Mouse (Mus musculus): ENCODE data around the gene Nr1d1. TPM values are rescaled to one million over a fixed set of nuclear protein-coding genes. Genes with fewer than 3 reads are reported as not detected.

Nr1d1 gene
- polyA plus RNA-seq (2014; fragmentation: Nextera tagmentation; extraction: Ambion mirVana) = 2.5 and 2.8 TPM in 2 replicates

- Histone ChIP-seq H3K9ac (ENCODE audit: low read length) (peak within 1 kb of the TSS; percentile 39), H3K36me3 (ENCODE audit: control insufficient read depth, insufficient read depth, low read length) (peaks cover 8% of the 10 kb centered on the region; the same call in 1 of the 2 replicates), H3K4me3 (ENCODE audit: low read depth, low read length) (peak within 1 kb of the TSS; percentile 35), H3K9me3 (ENCODE audit: control insufficient read depth, low read length) (no peaks in the 10 kb centered on the region), H3K27me3 (replicated peaks; ENCODE audit: control insufficient read depth, insufficient read depth, low read length) (no peaks in the 10 kb centered on the region), H3K27ac (ENCODE audit: low read depth) (peak within 1 kb of the TSS; percentile 93), H3K4me2 (ENCODE audit: low read length) (peak within 1 kb of the TSS; percentile 84), H3K4me1 (replicated peaks; ENCODE audit: control insufficient read depth, insufficient read depth, low read length) (peaks cover 48% of the 10 kb centered on the region)
- DNase-seq (ENCODE audit: low spot score) = no peak
- WGBS = 1% methylated on average over 22 of the region's 22 CpGs
- no peak for ATAC-seq (replicated peaks; ENCODE audit: low FRiP score, low TSS enrichment, low read depth)
These were observed at the start of gene Nr1d1 for GRCm38 (mm10) chr11:98774582-98775347. Gene Nr1d1 (minus strand): TSS chr11:98775333.

GRCm38 (mm10) chr11:98820968-98821367, 45.8 kb upstream of the Nr1d1 start:
- ATAC-seq (replicated peaks; ENCODE audit: low FRiP score, low TSS enrichment, low read depth) (no peak), DNase-seq (ENCODE audit: low spot score) (no peak)
- Histone ChIP-seq H3K4me2 (ENCODE audit: low read length) (no peak overlapping the region), H3K9ac (ENCODE audit: low read length) (no peak overlapping the region), H3K9me3 (ENCODE audit: control insufficient read depth, low read length) (no peaks in the 10 kb centered on the region), H3K4me1 (replicated peaks; ENCODE audit: control insufficient read depth, insufficient read depth, low read length) (no peaks in the 10 kb centered on the region), H3K4me3 (ENCODE audit: low read depth, low read length) (no peak overlapping the region), H3K27ac (ENCODE audit: low read depth) (no peak overlapping the region), H3K27me3 (replicated peaks; ENCODE audit: control insufficient read depth, insufficient read depth, low read length) (no peaks in the 10 kb centered on the region), H3K36me3 (ENCODE audit: control insufficient read depth, insufficient read depth, low read length) (peaks cover 92% of the 10 kb centered on the region)
- 96% methylated on average over 5 of the region's 5 CpGs for WGBS

GRCm38 (mm10) chr11:98816706-98817239, 41.6 kb upstream of the Nr1d1 start:
- Histone ChIP-seq H3K4me3 (ENCODE audit: low read depth, low read length) (no peak overlapping the region), H3K27me3 (replicated peaks; ENCODE audit: control insufficient read depth, insufficient read depth, low read length) (no peaks in the 10 kb centered on the region), H3K9ac (ENCODE audit: low read length) (no peak overlapping the region), H3K4me1 (replicated peaks; ENCODE audit: control insufficient read depth, insufficient read depth, low read length) (no peaks in the 10 kb centered on the region), H3K9me3 (ENCODE audit: control insufficient read depth, low read length) (no peaks in the 10 kb centered on the region), H3K4me2 (ENCODE audit: low read length) (no peak overlapping the region), H3K36me3 (ENCODE audit: control insufficient read depth, insufficient read depth, low read length) (peaks cover 94% of the 10 kb centered on the region), H3K27ac (ENCODE audit: low read depth) (no peak overlapping the region)
- DNase-seq (ENCODE audit: low spot score) = no peak
- ATAC-seq (replicated peaks; ENCODE audit: low FRiP score, low TSS enrichment, low read depth) = no peak
- 91% methylated on average over 1 of the region's 1 CpGs for WGBS

- H3K4me2 ChIP-seq (ENCODE audit: low read length) = peak overlapping the region; percentile 88
- WGBS = 55% methylated on average over 7 of the region's 7 CpGs
- peaks cover 16% of the 10 kb centered on the region for H3K4me1 ChIP-seq (replicated peaks; ENCODE audit: control insufficient read depth, insufficient read depth, low read length)
- no peak overlapping the region for H3K27ac ChIP-seq (ENCODE audit: low read depth)
- H3K27me3 ChIP-seq (replicated peaks; ENCODE audit: control insufficient read depth, insufficient read depth, low read length) = no peaks in the 10 kb centered on the region
- ATAC-seq (replicated peaks; ENCODE audit: low FRiP score, low TSS enrichment, low read depth) (no peak), DNase-seq (ENCODE audit: low spot score) (no peak)
- peak overlapping the region; percentile 75 for H3K4me3 ChIP-seq (ENCODE audit: low read depth, low read length)
- H3K9me3 ChIP-seq (ENCODE audit: control insufficient read depth, low read length) = no peaks in the 10 kb centered on the region
- peak overlapping the region; percentile 86 for H3K9ac ChIP-seq (ENCODE audit: low read length)
- H3K36me3 ChIP-seq (ENCODE audit: control insufficient read depth, insufficient read depth, low read length) = peaks cover 73% of the 10 kb centered on the region
These were observed 35.6 kb upstream of the Nr1d1 start for GRCm38 (mm10) chr11:98810686-98811085.

- Histone ChIP-seq H3K27me3 (replicated peaks; ENCODE audit: control insufficient read depth, insufficient read depth, low read length) (no peaks in the 10 kb centered on the region), H3K36me3 (ENCODE audit: control insufficient read depth, insufficient read depth, low read length) (peaks cover 73% of the 10 kb centered on the region), H3K4me3 (ENCODE audit: low read depth, low read length) (peak overlapping the region; percentile 75), H3K4me1 (replicated peaks; ENCODE audit: control insufficient read depth, insufficient read depth, low read length) (peaks cover 16% of the 10 kb centered on the region), H3K27ac (ENCODE audit: low read depth) (peak overlapping the region; percentile 97), H3K9ac (ENCODE audit: low read length) (peak overlapping the region; percentile 86), H3K9me3 (ENCODE audit: control insufficient read depth, low read length) (no peaks in the 10 kb centered on the region), H3K4me2 (ENCODE audit: low read length) (peak overlapping the region; percentile 88)
- ATAC-seq (replicated peaks; ENCODE audit: low FRiP score, low TSS enrichment, low read depth) = peak; percentile 99
- peak; percentile 96 for DNase-seq (ENCODE audit: low spot score)
- WGBS = under 1% methylated on average over 73 of the region's 84 CpGs
These were observed 34.5 kb upstream of the Nr1d1 start for GRCm38 (mm10) chr11:98809457-98810290.

- DNase-seq (ENCODE audit: low spot score) (no peak), ATAC-seq (replicated peaks; ENCODE audit: low FRiP score, low TSS enrichment, low read depth) (no peak)
- Histone ChIP-seq H3K9ac (ENCODE audit: low read length) (no peak overlapping the region), H3K27me3 (replicated peaks; ENCODE audit: control insufficient read depth, insufficient read depth, low read length) (no peaks in the 10 kb centered on the region), H3K4me2 (ENCODE audit: low read length) (peak overlapping the region; percentile 53), H3K27ac (ENCODE audit: low read depth) (peak overlapping the region; percentile 97; the same call in 1 of the 2 replicates), H3K4me3 (ENCODE audit: low read depth, low read length) (no peak overlapping the region), H3K9me3 (ENCODE audit: control insufficient read depth, low read length) (no peaks in the 10 kb centered on the region), H3K36me3 (ENCODE audit: control insufficient read depth, insufficient read depth, low read length) (peaks cover 74% of the 10 kb centered on the region), H3K4me1 (replicated peaks; ENCODE audit: control insufficient read depth, insufficient read depth, low read length) (peaks cover 16% of the 10 kb centered on the region)
- WGBS = 65% methylated on average over 2 of the region's 2 CpGs
These were observed 33.3 kb upstream of the Nr1d1 start for GRCm38 (mm10) chr11:98808417-98808816.

- WGBS = 96% methylated on average over 5 of the region's 5 CpGs
- H3K27ac ChIP-seq (ENCODE audit: low read depth) = no peak within 1 kb of the TSS
- peaks cover 88% of the 10 kb centered on the region for H3K36me3 ChIP-seq (ENCODE audit: control insufficient read depth, insufficient read depth, low read length)
These were observed 29.5 kb upstream of the Nr1d1 start, which contains the start of gene Casc3 for GRCm38 (mm10) chr11:98804605-98805004. Gene Casc3 (plus strand): TSS chr11:98804905.

GRCm38 (mm10) chr11:98797909-98798308, 22.8 kb upstream of the Nr1d1 start:
- H3K9ac ChIP-seq (ENCODE audit: low read length) = peak overlapping the region; percentile 98
- DNase-seq (ENCODE audit: low spot score) (no peak), ATAC-seq (replicated peaks; ENCODE audit: low FRiP score, low TSS enrichment, low read depth) (no peak)
- H3K4me1 ChIP-seq (replicated peaks; ENCODE audit: control insufficient read depth, insufficient read depth, low read length) = peaks cover 23% of the 10 kb centered on the region
- H3K36me3 ChIP-seq (ENCODE audit: control insufficient read depth, insufficient read depth, low read length) = peaks cover 46% of the 10 kb centered on the region
- no peaks in the 10 kb centered on the region for H3K27me3 ChIP-seq (replicated peaks; ENCODE audit: control insufficient read depth, insufficient read depth, low read length)
- no peak overlapping the region for H3K27ac ChIP-seq (ENCODE audit: low read depth)
- H3K9me3 ChIP-seq (ENCODE audit: control insufficient read depth, low read length) = no peaks in the 10 kb centered on the region
- peak overlapping the region; percentile 77 for H3K4me2 ChIP-seq (ENCODE audit: low read length)
- peak overlapping the region; percentile 100 for H3K4me3 ChIP-seq (ENCODE audit: low read depth, low read length)
- WGBS = 37% methylated on average over 4 of the region's 4 CpGs

More at GRCm38 (mm10) chr11:98804605-98805004, 29.5 kb upstream of the Nr1d1 start, which contains the start of gene Casc3:
- Histone ChIP-seq H3K9me3 (ENCODE audit: control insufficient read depth, low read length) (no peaks in the 10 kb centered on the region), H3K4me1 (replicated peaks; ENCODE audit: control insufficient read depth, insufficient read depth, low read length) (peaks cover 8% of the 10 kb centered on the region; the same call in 1 of the 2 replicates), H3K4me2 (ENCODE audit: low read length) (no peak within 1 kb of the TSS), H3K27me3 (replicated peaks; ENCODE audit: control insufficient read depth, insufficient read depth, low read length) (no peaks in the 10 kb centered on the region), H3K9ac (ENCODE audit: low read length) (no peak within 1 kb of the TSS), H3K4me3 (ENCODE audit: low read depth, low read length) (no peak within 1 kb of the TSS)
- no peak for ATAC-seq (replicated peaks; ENCODE audit: low FRiP score, low TSS enrichment, low read depth)
- DNase-seq (ENCODE audit: low spot score) = no peak
